Mouse (Mus musculus) adipocyte (in vitro differentiated cells): ENCODE data around the gene Zdbf2.

Experiments used
- DNase-seq: peaks from one replicate; pipeline ENCODE4 v3.0.0-alpha.2; 2016; ENCODE audit warnings: low spot score

Gene Zdbf2

GRCm38 (mm10) chr1:63272741-63273338 is at the start of gene Zdbf2:
Zdbf2 (plus strand) TSS chr1:63273265.
- no peak for DNase-seq

DNA sequence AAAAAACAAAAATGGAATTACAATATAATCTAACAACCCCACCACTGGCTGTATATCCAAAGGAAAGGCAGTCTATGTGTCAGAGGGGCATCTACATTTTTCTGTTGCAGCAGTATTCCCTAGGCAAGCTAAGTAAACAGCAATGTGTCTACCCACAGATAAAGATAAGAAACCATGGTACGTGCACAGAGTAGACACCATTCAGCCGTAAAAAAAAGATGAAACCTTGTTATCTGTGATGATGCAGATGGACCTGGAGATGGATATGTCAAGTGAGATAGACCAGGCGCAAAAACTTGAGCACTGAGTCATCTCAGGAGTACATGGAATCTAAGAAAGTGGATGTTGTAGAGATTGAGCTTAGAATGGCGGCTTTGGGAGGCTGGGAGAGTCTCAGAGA is 48.1 kb upstream of the Zdbf2 start:
- no peak for DNase-seq

- no peak for DNase-seq
Measured at GRCm38 (mm10) chr1:63225890-63226289, 47.2 kb upstream of the Zdbf2 start.

GRCm38 (mm10) chr1:63227241-63227640 is 45.8 kb upstream of the Zdbf2 start:
- no peak for DNase-seq

GRCm38 (mm10) chr1:63237371-63237770 is 35.7 kb upstream of the Zdbf2 start:
- DNase-seq = no peak

GRCm38 (mm10) chr1:63239305-63239704 is 33.8 kb upstream of the Zdbf2 start:
- DNase-seq = no peak

GRCm38 (mm10) chr1:63239751-63240150 is 33.3 kb upstream of the Zdbf2 start:
- DNase-seq = no peak

DNA sequence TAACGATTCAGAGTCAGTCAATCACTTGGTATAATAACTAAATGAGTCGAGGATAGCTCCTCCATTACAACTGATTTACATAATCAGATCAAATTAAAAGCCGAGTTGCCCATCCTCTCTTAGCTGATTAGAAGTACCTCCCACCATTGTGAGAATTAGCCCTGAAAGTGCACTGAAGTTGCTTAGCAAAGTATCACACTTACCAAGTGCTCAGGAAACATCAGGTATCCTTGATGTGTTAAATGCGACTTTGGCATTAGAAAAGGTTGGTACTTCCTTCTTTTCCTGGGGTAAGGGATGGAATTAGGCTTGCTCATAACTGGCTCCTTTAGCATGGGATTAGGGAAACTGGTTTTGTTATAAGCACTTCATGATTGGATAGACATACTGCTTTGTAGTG is 29.2 kb upstream of the Zdbf2 start:
- no peak for DNase-seq

DNA sequence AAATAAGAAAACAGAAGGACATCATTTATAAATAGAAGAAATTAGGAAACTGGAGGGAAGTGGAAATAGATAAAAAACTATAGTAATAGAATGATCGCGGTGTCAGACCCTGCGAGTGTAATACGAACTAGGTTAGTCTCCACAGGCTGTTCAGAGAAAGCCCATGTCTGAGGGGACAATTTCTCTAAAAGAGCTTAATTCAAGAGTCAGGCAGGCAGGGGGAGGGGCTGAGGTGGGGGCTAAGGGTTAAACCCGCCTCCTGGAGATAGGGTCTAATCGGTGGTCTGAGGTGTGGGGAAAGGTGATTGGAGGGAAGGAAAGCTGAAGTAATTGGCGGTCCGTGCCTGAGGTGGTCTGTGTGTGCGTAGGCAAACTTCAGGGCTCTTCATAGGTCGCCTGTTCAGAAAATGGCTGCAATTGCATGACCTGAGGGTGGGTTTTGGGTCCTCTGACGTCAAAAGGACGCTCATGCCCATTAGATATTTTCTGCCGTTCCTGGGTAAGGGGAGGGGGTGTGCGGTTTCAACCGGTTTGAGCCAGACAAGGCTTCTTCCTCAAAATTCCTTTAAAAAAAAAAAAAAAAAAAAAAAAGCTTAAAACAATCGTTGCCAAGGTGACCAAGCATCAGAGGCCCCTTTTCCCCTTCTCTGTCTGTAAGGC is 26.1 kb upstream of the Zdbf2 start:
- DNase-seq = no peak

GRCm38 (mm10) chr1:63247831-63248359 is 25.2 kb upstream of the Zdbf2 start:
- no peak for DNase-seq

DNA sequence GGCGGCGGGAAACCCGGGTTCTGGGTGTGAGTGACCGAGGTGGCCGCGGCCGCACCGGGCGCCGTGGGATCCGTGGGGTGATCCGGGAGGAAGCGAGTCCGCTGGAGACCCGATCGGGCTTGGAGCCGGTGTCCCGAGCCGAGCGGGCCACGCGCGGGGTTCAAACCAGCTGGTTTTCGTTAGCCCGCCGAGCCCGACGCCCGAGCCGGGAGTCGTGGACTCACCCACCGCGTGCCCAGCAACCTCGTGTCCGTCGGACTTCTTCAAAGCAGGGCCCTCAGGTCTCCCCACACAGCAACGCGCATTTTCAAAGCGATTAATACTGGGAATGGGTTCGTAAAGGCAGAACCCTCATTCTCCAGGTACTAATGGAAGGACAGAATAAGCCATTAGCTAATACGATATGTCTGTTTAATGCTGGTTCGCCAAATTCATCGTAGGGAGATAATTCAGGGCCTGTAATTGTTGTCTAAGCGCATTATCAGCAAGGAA is 24.7 kb upstream of the Zdbf2 start:
- DNase-seq = no peak

DNA sequence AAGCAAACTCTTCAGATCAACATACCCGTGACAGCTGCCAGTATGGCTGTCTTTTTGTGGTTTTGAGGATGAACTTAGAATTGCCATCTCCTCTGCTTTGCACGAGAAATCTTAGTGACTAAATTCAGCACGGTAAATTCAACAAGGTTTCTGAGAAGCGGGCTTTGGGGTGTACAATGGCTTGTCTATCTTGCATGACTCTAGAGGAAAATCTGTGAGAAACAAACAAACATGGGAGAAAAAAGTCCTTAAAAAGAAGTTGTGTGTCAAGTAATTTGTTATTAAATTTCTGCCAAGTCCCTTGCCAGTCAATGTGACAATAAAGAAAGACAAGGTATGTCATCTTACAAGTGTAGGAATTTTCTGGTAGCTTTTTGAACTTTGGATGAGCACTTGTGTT is 23.8 kb upstream of the Zdbf2 start:
- no peak for DNase-seq

- no peak for DNase-seq
Measured at GRCm38 (mm10) chr1:63252351-63253209, 20.5 kb upstream of the Zdbf2 start.

DNA sequence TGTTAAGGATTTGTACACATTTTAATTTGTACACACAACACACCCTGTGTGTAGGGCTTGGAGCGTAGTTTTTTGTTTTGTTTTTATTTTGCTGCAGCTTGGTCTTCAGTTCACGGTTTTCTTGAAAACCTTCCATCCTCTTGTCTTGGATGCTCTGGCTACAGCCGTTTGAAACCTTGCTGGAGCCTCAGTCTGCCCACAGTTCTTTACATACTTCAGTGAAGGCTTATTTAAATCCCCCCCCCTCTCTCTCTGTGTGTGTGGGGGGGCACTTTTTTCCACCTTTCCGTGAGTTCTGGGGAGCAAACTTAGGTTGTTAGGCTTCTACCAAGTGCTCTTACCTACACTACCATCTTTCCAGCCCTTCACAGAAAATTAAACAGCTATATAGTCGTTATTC is 19.8 kb upstream of the Zdbf2 start:
- DNase-seq = no peak

- DNase-seq = no peak
Measured at GRCm38 (mm10) chr1:63255101-63255500, 18.0 kb upstream of the Zdbf2 start.

GRCm38 (mm10) chr1:63256083-63256482 is 17.0 kb upstream of the Zdbf2 start:
- DNase-seq = no peak

GRCm38 (mm10) chr1:63258501-63258900 is 14.6 kb upstream of the Zdbf2 start:
- DNase-seq = no peak

DNA sequence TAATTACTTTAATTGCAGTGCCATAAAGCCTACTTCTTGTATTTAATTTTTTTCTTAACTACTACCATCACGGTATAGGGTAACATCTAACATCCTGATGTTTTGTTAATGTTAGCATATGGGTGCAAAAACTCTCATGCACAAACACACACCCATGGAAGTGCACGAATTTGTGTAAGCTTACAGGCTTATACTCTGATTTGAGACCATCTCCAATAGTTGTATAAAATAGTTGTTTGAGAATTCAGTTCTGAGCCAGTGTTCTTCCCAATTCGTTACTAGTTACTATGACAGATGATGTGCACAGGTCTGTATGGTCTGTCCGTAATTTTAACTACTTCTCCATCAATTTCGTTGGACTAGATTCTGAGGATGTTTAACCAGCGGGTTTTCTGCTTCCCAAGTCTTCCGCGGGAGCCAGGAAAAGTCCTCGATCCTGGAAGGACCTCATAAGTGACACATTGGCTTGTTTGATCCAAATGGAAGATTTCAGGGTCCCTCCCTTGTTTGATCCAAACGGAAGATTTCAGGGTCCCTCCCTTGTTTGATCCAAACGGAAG is 13.7 kb upstream of the Zdbf2 start:
- no peak for DNase-seq

- no peak for DNase-seq
Measured at GRCm38 (mm10) chr1:63259916-63260741, 12.9 kb upstream of the Zdbf2 start.

- DNase-seq = no peak
Measured at GRCm38 (mm10) chr1:63260742-63261033, 12.4 kb upstream of the Zdbf2 start.

- no peak for DNase-seq
Measured at GRCm38 (mm10) chr1:63261041-63261590, 11.9 kb upstream of the Zdbf2 start.
